In genomic region chr5:75377311-75378300, GRCm38 (mm10) we compare ENCODE assay signal across 11 mouse cellular contexts.
DNase-seq lines count a peak whose midpoint lies in the region; ATAC-seq and TF ChIP-seq lines count a peak whose summit lies in the region.
"Had no signal": no experiment of that assay in that cellular context is flagged by ENCODE, and none has a peak within 500 bp of the region (broad histone marks: within the 10 kb centered on the region; RNA-seq: fewer than 3 reads in every experiment).

No protein-coding gene starts in this region.

- no peak for TF ChIP-seq CTCF in forebrain, postnatal 0 days (IDR thresholded peaks at IDR 0.05; ENCODE audit: low read depth)
- no peak for TF ChIP-seq CTCF in kidney, postnatal 0 days (IDR thresholded peaks at IDR 0.05; ENCODE audit: low read depth)

- H3K9me3 ChIP-seq in forebrain, postnatal 0 days (ENCODE audit: low read length), result no peaks in the 10 kb centered on the region
- no peaks in the 10 kb centered on the region; the same call in 1 of the 2 replicates for H3K9me3 ChIP-seq in forebrain, embryonic 10.5 days
- H3K9me3 ChIP-seq in kidney, postnatal 0 days (replicated peaks; ENCODE audit: low read length), result no peaks in the 10 kb centered on the region

- no peak overlapping the region for H3K4me2 ChIP-seq in forebrain, postnatal 0 days (ENCODE audit: low read depth)
- H3K4me2 ChIP-seq in kidney, postnatal 0 days (ENCODE audit: low read length), result peak overlapping the region; percentile 43

- no peak overlapping the region for H3K27ac ChIP-seq in forebrain, postnatal 0 days (ENCODE audit: low read depth, low read length)
- H3K27ac ChIP-seq in forebrain, embryonic 10.5 days, result no peak overlapping the region
- peak overlapping the region; percentile 47; the same call in 1 of the 2 replicates for H3K27ac ChIP-seq in kidney, postnatal 0 days
- H3K27ac ChIP-seq: macrophage had no signal

- no peak for DNase-seq in forebrain, postnatal 0 days
- DNase-seq in forebrain, embryonic 10.5 days (ENCODE audit: extremely low spot score, low spot score), result no peak
- DNase-seq in adrenal gland, postnatal 14 days, result peak; percentile 47
- peak; percentile 46 for DNase-seq in kidney, postnatal 0 days (ENCODE audit: low spot score)
- peak; percentile 66 for DNase-seq in lung, postnatal 25 days (ENCODE audit: low spot score)
- no peak for DNase-seq in cerebellum, adult 11-12 months
- no peak for DNase-seq in left cerebral cortex, postnatal 25 days (ENCODE audit: low spot score in 2 of 2)
- DNase-seq: cerebellum, adult 9-10 months had no signal

- no peaks in the 10 kb centered on the region for H3K36me3 ChIP-seq in forebrain, postnatal 0 days (ENCODE audit: insufficient read depth)
- H3K36me3 ChIP-seq in forebrain, embryonic 10.5 days (replicated peaks), result no peaks in the 10 kb centered on the region
- no peaks in the 10 kb centered on the region for H3K36me3 ChIP-seq in kidney, postnatal 0 days (ENCODE audit: insufficient read depth, low read length)

- 57% methylated on average over 19 of the region's 19 CpGs for WGBS in forebrain, postnatal 0 days
- WGBS in forebrain, embryonic 10.5 days, result 72% methylated on average over 19 of the region's 19 CpGs
- WGBS in kidney, postnatal 0 days, result 32% methylated on average over 19 of the region's 19 CpGs

- H3K4me3 ChIP-seq in forebrain, postnatal 0 days (ENCODE audit: low read depth, low read length), result no peak overlapping the region
- H3K4me3 ChIP-seq in forebrain, embryonic 10.5 days, result no peak overlapping the region
- H3K4me3 ChIP-seq in kidney, postnatal 0 days (replicated peaks; ENCODE audit: low read depth, low read length), result 0 out of 2 replicates have a peak overlapping the region, but pooled peaks have one; percentile 9

- intact Hi-C loops in left cerebral cortex, postnatal 25 days (cut with DNase I), result no loop called here

- H3K9ac ChIP-seq in forebrain, postnatal 0 days, result no peak overlapping the region
- H3K9ac ChIP-seq in kidney, postnatal 0 days (ENCODE audit: low read depth, low read length), result no peak overlapping the region

- no peaks in the 10 kb centered on the region for H3K4me1 ChIP-seq in forebrain, postnatal 0 days (ENCODE audit: insufficient read depth)
- peaks cover 13% of the 10 kb centered on the region for H3K4me1 ChIP-seq in forebrain, embryonic 10.5 days
- peaks cover 9% of the 10 kb centered on the region; the same call in 1 of the 2 replicates for H3K4me1 ChIP-seq in kidney, postnatal 0 days (replicated peaks; ENCODE audit: insufficient read depth, low read length)

- H3K27me3 ChIP-seq in forebrain, postnatal 0 days (ENCODE audit: insufficient read depth, low read length), result no peaks in the 10 kb centered on the region
- H3K27me3 ChIP-seq in forebrain, embryonic 10.5 days (ENCODE audit: poor library complexity, severe bottlenecking), result no peaks in the 10 kb centered on the region
- no peaks in the 10 kb centered on the region for H3K27me3 ChIP-seq in kidney, postnatal 0 days (ENCODE audit: insufficient read depth, low read length)
- H3K27me3 ChIP-seq: CH12.LX had no signal

- peak; percentile 42; the same call in 1 of the 2 replicates for ATAC-seq in forebrain, postnatal 0 days
- no peak; the same call in 1 of the 2 replicates for ATAC-seq in kidney, postnatal 0 days (replicated peaks; ENCODE audit: low FRiP score, low read depth)
- ATAC-seq in granulocyte monocyte progenitor cell, adult 5-6 weeks (replicated peaks; ENCODE audit: poor library complexity, severe bottlenecking), result no peak

Comparison
In these comparisons a context has a peak if more than half of its experiments do, and no peak if none do; other contexts are left out.
1. DNase-seq: peak in adrenal gland, postnatal 14 days (single experiment), kidney, postnatal 0 days (single experiment) and lung, postnatal 25 days (single experiment); none in forebrain, postnatal 0 days (single experiment), forebrain, embryonic 10.5 days (single experiment), cerebellum, adult 11-12 months (single experiment) and left cerebral cortex, postnatal 25 days (0 of 2).